Mouse (Mus musculus): ENCODE data around the gene Rbm17. TPM values are rescaled to one million over a fixed set of nuclear protein-coding genes. Genes with fewer than 3 reads are reported as not detected.
A peak's percentile ranks its signal among the peaks of the same experiment; 100 is the strongest.

Gene Rbm17
- polyA plus RNA-seq, 1 experiment from 2014 or later = 190 TPM

GRCm38 (mm10) chr2:11573684-11574083, 30.3 kb downstream of the Rbm17 start:
- no peaks in the 10 kb centered on the region for H3K36me3 ChIP-seq
- no peak for DNase-seq (ENCODE audit: low spot score)
- H3K27ac ChIP-seq = no peak overlapping the region
- H3K4me3 ChIP-seq = no peak overlapping the region
- 84% methylated on average over 1 of the region's 1 CpGs for WGBS
- no peaks in the 10 kb centered on the region for H3K27me3 ChIP-seq (ENCODE audit: low read depth, poor library complexity, severe bottlenecking)
- no peaks in the 10 kb centered on the region for H3K4me1 ChIP-seq
- H3K9me3 ChIP-seq (replicated peaks) = no peaks in the 10 kb centered on the region

GRCm38 (mm10) chr2:11571004-11571535, 32.9 kb downstream of the Rbm17 start:
- Histone ChIP-seq H3K9me3 (replicated peaks) (no peaks in the 10 kb centered on the region), H3K4me3 (no peak overlapping the region), H3K27me3 (ENCODE audit: low read depth, poor library complexity, severe bottlenecking) (no peaks in the 10 kb centered on the region), H3K27ac (no peak overlapping the region), H3K36me3 (no peaks in the 10 kb centered on the region), H3K4me1 (no peaks in the 10 kb centered on the region)
- WGBS = 52% methylated on average over 6 of the region's 6 CpGs
- no peak for DNase-seq (ENCODE audit: low spot score)

GRCm38 (mm10) chr2:11568471-11568870, 35.5 kb downstream of the Rbm17 start:
- no peak overlapping the region for H3K27ac ChIP-seq
- 89% methylated on average over 7 of the region's 7 CpGs for WGBS
- no peaks in the 10 kb centered on the region for H3K9me3 ChIP-seq (replicated peaks)
- DNase-seq (ENCODE audit: low spot score) = no peak
- no peaks in the 10 kb centered on the region for H3K36me3 ChIP-seq
- H3K27me3 ChIP-seq (ENCODE audit: low read depth, poor library complexity, severe bottlenecking) = no peaks in the 10 kb centered on the region
- H3K4me3 ChIP-seq = no peak overlapping the region
- no peaks in the 10 kb centered on the region for H3K4me1 ChIP-seq

- DNase-seq (ENCODE audit: low spot score) = peak; percentile 44
- no peaks in the 10 kb centered on the region for H3K36me3 ChIP-seq
- WGBS = 69% methylated on average over 4 of the region's 4 CpGs
- H3K27me3 ChIP-seq (ENCODE audit: low read depth, poor library complexity, severe bottlenecking) = no peaks in the 10 kb centered on the region
- H3K4me3 ChIP-seq = no peak overlapping the region
- H3K9me3 ChIP-seq (replicated peaks) = no peaks in the 10 kb centered on the region
- H3K4me1 ChIP-seq = no peaks in the 10 kb centered on the region
- H3K27ac ChIP-seq = no peak overlapping the region
Observed at GRCm38 (mm10) chr2:11567781-11568362, 36.1 kb downstream of the Rbm17 start.

- DNase-seq (ENCODE audit: low spot score) = no peak
- 91% methylated on average over 3 of the region's 3 CpGs for WGBS
Observed at GRCm38 (mm10) chr2:11566898-11567297, 37.1 kb downstream of the Rbm17 start.

GRCm38 (mm10) chr2:11566241-11566640, 37.7 kb downstream of the Rbm17 start:
- Histone ChIP-seq H3K36me3 (no peaks in the 10 kb centered on the region), H3K4me1 (no peaks in the 10 kb centered on the region), H3K27me3 (ENCODE audit: low read depth, poor library complexity, severe bottlenecking) (no peaks in the 10 kb centered on the region), H3K4me3 (no peak overlapping the region), H3K9me3 (replicated peaks) (no peaks in the 10 kb centered on the region), H3K27ac (no peak overlapping the region)
- DNase-seq (ENCODE audit: low spot score) = no peak
- WGBS = 86% methylated on average over 7 of the region's 7 CpGs

More at GRCm38 (mm10) chr2:11566898-11567297, 37.1 kb downstream of the Rbm17 start:
- Histone ChIP-seq H3K9me3 (replicated peaks) (no peaks in the 10 kb centered on the region), H3K4me1 (no peaks in the 10 kb centered on the region), H3K27ac (no peak overlapping the region), H3K27me3 (ENCODE audit: low read depth, poor library complexity, severe bottlenecking) (no peaks in the 10 kb centered on the region), H3K36me3 (no peaks in the 10 kb centered on the region), H3K4me3 (no peak overlapping the region)

- DNase-seq (ENCODE audit: low spot score) = no peak
- H3K4me1 ChIP-seq = no peaks in the 10 kb centered on the region
- no peaks in the 10 kb centered on the region for H3K9me3 ChIP-seq (replicated peaks)
- no peak overlapping the region for H3K27ac ChIP-seq
- no peaks in the 10 kb centered on the region for H3K27me3 ChIP-seq (ENCODE audit: low read depth, poor library complexity, severe bottlenecking)
- WGBS = 86% methylated on average over 6 of the region's 6 CpGs
- no peaks in the 10 kb centered on the region for H3K36me3 ChIP-seq
- H3K4me3 ChIP-seq = no peak overlapping the region
Observed at GRCm38 (mm10) chr2:11564768-11565167, 39.2 kb downstream of the Rbm17 start.

- Histone ChIP-seq H3K27ac (no peak overlapping the region), H3K4me1 (no peaks in the 10 kb centered on the region), H3K36me3 (no peaks in the 10 kb centered on the region), H3K27me3 (ENCODE audit: low read depth, poor library complexity, severe bottlenecking) (no peaks in the 10 kb centered on the region), H3K4me3 (no peak overlapping the region), H3K9me3 (replicated peaks) (no peaks in the 10 kb centered on the region)
- no peak for DNase-seq (ENCODE audit: low spot score)
- 96% methylated on average over 17 of the region's 17 CpGs for WGBS
Observed at GRCm38 (mm10) chr2:11563256-11563655, 40.7 kb downstream of the Rbm17 start.

GRCm38 (mm10) chr2:11558654-11559053, 45.3 kb downstream of the Rbm17 start:
- H3K4me3 ChIP-seq = no peak overlapping the region
- peaks cover 26% of the 10 kb centered on the region for H3K27me3 ChIP-seq (ENCODE audit: low read depth, poor library complexity, severe bottlenecking)
- DNase-seq (ENCODE audit: low spot score) = no peak
- H3K27ac ChIP-seq = no peak overlapping the region
- H3K36me3 ChIP-seq = no peaks in the 10 kb centered on the region
- H3K9me3 ChIP-seq (replicated peaks) = no peaks in the 10 kb centered on the region
- 85% methylated on average over 7 of the region's 7 CpGs for WGBS
- peaks cover 4% of the 10 kb centered on the region; the same call in 1 of the 2 replicates for H3K4me1 ChIP-seq

- Histone ChIP-seq H3K4me1 (peaks cover 18% of the 10 kb centered on the region), H3K36me3 (no peaks in the 10 kb centered on the region), H3K27me3 (ENCODE audit: low read depth, poor library complexity, severe bottlenecking) (peaks cover 40% of the 10 kb centered on the region), H3K9me3 (replicated peaks) (no peaks in the 10 kb centered on the region), H3K27ac (no peak overlapping the region), H3K4me3 (no peak overlapping the region)
- WGBS = 75% methylated on average over 3 of the region's 3 CpGs
- DNase-seq (ENCODE audit: low spot score) = no peak
Observed at GRCm38 (mm10) chr2:11557244-11557643, 46.7 kb downstream of the Rbm17 start.

GRCm38 (mm10) chr2:11555316-11555715, 48.6 kb downstream of the Rbm17 start:
- H3K4me3 ChIP-seq = no peak overlapping the region
- WGBS = 53% methylated on average over 6 of the region's 6 CpGs
- DNase-seq (ENCODE audit: low spot score) = no peak
- no peak overlapping the region for H3K27ac ChIP-seq
- peaks cover 47% of the 10 kb centered on the region for H3K27me3 ChIP-seq (ENCODE audit: low read depth, poor library complexity, severe bottlenecking)
- no peaks in the 10 kb centered on the region for H3K36me3 ChIP-seq
- H3K4me1 ChIP-seq = peaks cover 21% of the 10 kb centered on the region
- H3K9me3 ChIP-seq (replicated peaks) = no peaks in the 10 kb centered on the region

- peak; percentile 76 for DNase-seq (ENCODE audit: low spot score)
- Histone ChIP-seq H3K27ac (peak within 1 kb of the TSS; percentile 69), H3K4me1 (peaks cover 21% of the 10 kb centered on the region), H3K27me3 (ENCODE audit: low read depth, poor library complexity, severe bottlenecking) (peaks cover 57% of the 10 kb centered on the region), H3K9me3 (replicated peaks) (no peaks in the 10 kb centered on the region), H3K36me3 (no peaks in the 10 kb centered on the region), H3K4me3 (peak within 1 kb of the TSS; percentile 61)
- WGBS = 2% methylated on average over 67 of the region's 67 CpGs
Observed at GRCm38 (mm10) chr2:11553471-11554400, 50.2 kb downstream of the Rbm17 start, which contains the start of gene Pfkfb3. TSS of gene Pfkfb3 (minus strand) at chr2:11554077.

- Histone ChIP-seq H3K4me1 (peaks cover 21% of the 10 kb centered on the region), H3K27me3 (ENCODE audit: low read depth, poor library complexity, severe bottlenecking) (peaks cover 57% of the 10 kb centered on the region), H3K27ac (peak overlapping the region; percentile 69; the same call in 1 of the 2 replicates), H3K4me3 (peak overlapping the region; percentile 61), H3K36me3 (no peaks in the 10 kb centered on the region), H3K9me3 (replicated peaks) (no peaks in the 10 kb centered on the region)
- WGBS = 2% methylated on average over 15 of the region's 15 CpGs
- peak; percentile 46 for DNase-seq (ENCODE audit: low spot score)
Observed at GRCm38 (mm10) chr2:11552966-11553451, 50.9 kb downstream of the Rbm17 start.
